Mouse (Mus musculus): ENCODE data around the gene Olfr510. TPM values are rescaled to one million over a fixed set of nuclear protein-coding genes. Genes with fewer than 3 reads are reported as not detected.

Olfr510 gene
- polyA plus RNA-seq, 1 experiment from 2014 or later, result not detected

Other genes with a start within 250 kb of the Olfr510 start
- not detected in 2 replicates for gene Olfr497, start 246.0 kb upstream of the Olfr510 start, polyA plus RNA-seq (2015; fragmentation: Nextera tagmentation; extraction: Ambion mirVana)
- gene Olfr498, start 201.1 kb upstream of the Olfr510 start, polyA plus RNA-seq (2015; fragmentation: Nextera tagmentation; extraction: Ambion mirVana), result not detected in 2 replicates
- gene Olfr502, start 141.4 kb upstream of the Olfr510 start, polyA plus RNA-seq (2015; fragmentation: Nextera tagmentation; extraction: Ambion mirVana), result not detected in 2 replicates
- not detected in 2 replicates for gene Olfr503, start 121.9 kb upstream of the Olfr510 start, polyA plus RNA-seq (2015; fragmentation: Nextera tagmentation; extraction: Ambion mirVana)
- not detected in 2 replicates for gene Olfr504, start 100.6 kb upstream of the Olfr510 start, polyA plus RNA-seq (2015; fragmentation: Nextera tagmentation; extraction: Ambion mirVana)
- gene Olfr506, start 55.6 kb upstream of the Olfr510 start, polyA plus RNA-seq (2015; fragmentation: Nextera tagmentation; extraction: Ambion mirVana), result not detected in 2 replicates
- not detected in 2 replicates for gene Olfr507, start 44.6 kb upstream of the Olfr510 start, polyA plus RNA-seq (2015; fragmentation: Nextera tagmentation; extraction: Ambion mirVana)
- not detected in 2 replicates for gene Olfr508, start 36.4 kb upstream of the Olfr510 start, polyA plus RNA-seq (2015; fragmentation: Nextera tagmentation; extraction: Ambion mirVana)
- gene Olfr509, start 14.5 kb upstream of the Olfr510 start, polyA plus RNA-seq (2015; fragmentation: Nextera tagmentation; extraction: Ambion mirVana), result not detected in 2 replicates
- gene Olfr512, start 46.9 kb downstream of the Olfr510 start, polyA plus RNA-seq (2015; fragmentation: Nextera tagmentation; extraction: Ambion mirVana), result not detected in 2 replicates
- not detected in 2 replicates for gene Olfr513, start 84.6 kb downstream of the Olfr510 start, polyA plus RNA-seq (2015; fragmentation: Nextera tagmentation; extraction: Ambion mirVana)
- not detected in 2 replicates for gene Olfr514, start 159.6 kb downstream of the Olfr510 start, polyA plus RNA-seq (2015; fragmentation: Nextera tagmentation; extraction: Ambion mirVana)
- gene Olfr516, start 184.1 kb downstream of the Olfr510 start, polyA plus RNA-seq (2015; fragmentation: Nextera tagmentation; extraction: Ambion mirVana), result not detected in 2 replicates
- gene Olfr517, start 206.0 kb downstream of the Olfr510 start, polyA plus RNA-seq (2015; fragmentation: Nextera tagmentation; extraction: Ambion mirVana), result not detected in 2 replicates
- not detected in 2 replicates for gene Olfr518, start 218.6 kb downstream of the Olfr510 start, polyA plus RNA-seq (2015; fragmentation: Nextera tagmentation; extraction: Ambion mirVana)
- not detected in 2 replicates for gene Olfr519, start 228.0 kb downstream of the Olfr510 start, polyA plus RNA-seq (2015; fragmentation: Nextera tagmentation; extraction: Ambion mirVana)